ENCODE assay signal across 18 mouse cellular contexts in genomic region chr14:121492328-121492727, GRCm38 (mm10). TPM values are rescaled to one million over a fixed set of nuclear protein-coding genes. Genes with fewer than 3 reads are reported as not detected.
A peak's percentile ranks its signal among the peaks of the same experiment; 100 is the strongest.
DNase-seq lines count a peak whose midpoint lies in the region; ATAC-seq lines count a peak whose summit lies in the region.
"Had no signal": no experiment of that assay in that cellular context is flagged by ENCODE, and none has a peak within 500 bp of the region (broad histone marks: within the 10 kb centered on the region; RNA-seq: fewer than 3 reads in every experiment).

No protein-coding gene starts in this region.

- 31% methylated on average over 8 of the region's 8 CpGs for WGBS in heart, embryonic 16.5 days
- WGBS in embryonic facial prominence, embryonic 10.5 days: 68% methylated on average over 8 of the region's 8 CpGs
- 40% methylated on average over 8 of the region's 8 CpGs for WGBS in limb, embryonic 13.5 days

- H3K9me3 ChIP-seq in heart, embryonic 16.5 days (replicated peaks; ENCODE audit: control insufficient read depth, low read length): no peaks in the 10 kb centered on the region
- H3K9me3 ChIP-seq in embryonic facial prominence, embryonic 10.5 days: no peaks in the 10 kb centered on the region
- H3K9me3 ChIP-seq in limb, embryonic 13.5 days: no peaks in the 10 kb centered on the region
- H3K9me3 ChIP-seq: hindbrain, embryonic 13.5 days had no signal

- 0 out of 2 replicates have a peak overlapping the region, but pooled peaks have one; percentile 6 for H3K9ac ChIP-seq in heart, embryonic 16.5 days (ENCODE audit: low read length)
- 0 out of 2 replicates have a peak overlapping the region, but pooled peaks have one; percentile 25 for H3K9ac ChIP-seq in limb, embryonic 13.5 days
- H3K9ac ChIP-seq: hindbrain, embryonic 13.5 days had no signal

- peak overlapping the region; percentile 37; the same call in 1 of the 2 replicates for H3K4me2 ChIP-seq in heart, embryonic 16.5 days (ENCODE audit: low read depth, low read length)
- peak overlapping the region; percentile 21 for H3K4me2 ChIP-seq in limb, embryonic 13.5 days (replicated peaks)
- H3K4me2 ChIP-seq: hindbrain, embryonic 13.5 days had no signal

- no peak overlapping the region for H3K27ac ChIP-seq in heart, embryonic 16.5 days (ENCODE audit: low read length)
- no peak overlapping the region for H3K27ac ChIP-seq in embryonic facial prominence, embryonic 10.5 days (replicated peaks)
- H3K27ac ChIP-seq in limb, embryonic 13.5 days: no peak overlapping the region
- H3K27ac ChIP-seq: gastrocnemius, adult 2 months; hindbrain, embryonic 13.5 days had no signal

- no peak overlapping the region for H3K4me3 ChIP-seq in heart, embryonic 16.5 days (ENCODE audit: low read length)
- no peak overlapping the region for H3K4me3 ChIP-seq in embryonic facial prominence, embryonic 10.5 days
- no peak overlapping the region for H3K4me3 ChIP-seq in limb, embryonic 13.5 days
- H3K4me3 ChIP-seq: gastrocnemius, adult 2 months; hindbrain, embryonic 13.5 days had no signal

- H3K36me3 ChIP-seq in heart, embryonic 16.5 days (ENCODE audit: control insufficient read depth, insufficient read depth): no peaks in the 10 kb centered on the region
- H3K36me3 ChIP-seq in embryonic facial prominence, embryonic 10.5 days (replicated peaks): no peaks in the 10 kb centered on the region
- no peaks in the 10 kb centered on the region for H3K36me3 ChIP-seq in limb, embryonic 13.5 days
- H3K36me3 ChIP-seq: hindbrain, embryonic 13.5 days had no signal

- peaks cover 15% of the 10 kb centered on the region for H3K4me1 ChIP-seq in heart, embryonic 16.5 days (ENCODE audit: control insufficient read depth, insufficient read depth, low read length)
- peaks cover 12% of the 10 kb centered on the region for H3K4me1 ChIP-seq in embryonic facial prominence, embryonic 10.5 days
- peaks cover 17% of the 10 kb centered on the region for H3K4me1 ChIP-seq in limb, embryonic 13.5 days

- peak; percentile 42; the same call in 1 of the 2 replicates for ATAC-seq in heart, embryonic 16.5 days (replicated peaks; ENCODE audit: extremely low read depth, insufficient read depth, low FRiP score)
- peak; percentile 48; the same call in 1 of the 2 replicates for ATAC-seq in limb, embryonic 13.5 days (ENCODE audit: low FRiP score, low read depth)
- ATAC-seq in erythroblast, adult 5-6 weeks (replicated peaks; ENCODE audit: low FRiP score, poor library complexity, severe bottlenecking): no peak

- no peaks in the 10 kb centered on the region for H3K27me3 ChIP-seq in heart, embryonic 16.5 days (ENCODE audit: control insufficient read depth, insufficient read depth, low read length)
- no peaks in the 10 kb centered on the region for H3K27me3 ChIP-seq in embryonic facial prominence, embryonic 10.5 days (replicated peaks; ENCODE audit: low read depth, poor library complexity, severe bottlenecking)
- peaks cover 6% of the 10 kb centered on the region; the same call in 1 of the 2 replicates for H3K27me3 ChIP-seq in limb, embryonic 13.5 days
- H3K27me3 ChIP-seq: hindbrain, embryonic 13.5 days had no signal

- no peak for DNase-seq in heart, adult 9 months (ENCODE audit: low spot score in 2 of 2)
- peak; percentile 13 for DNase-seq in embryonic facial prominence, embryonic 10.5 days (ENCODE audit: low spot score)
- DNase-seq in kidney, adult 18-20 months: peak; percentile 19
- DNase-seq in spleen, postnatal 36 days (ENCODE audit: low spot score in 2 of 2): no peak
- DNase-seq: adrenal gland, postnatal 25 days; gastrocnemius, adult 2 months; layer of hippocampus, adult 9-11 months; lung, adult 18-20 months; right cerebral cortex, adult 18-20 months; thymus, postnatal 4 days had no signal

RNA-seq across cellular contexts. Expression of gene Slc15a1, which starts 12.7 kb away (rescaled TPM):
- polyA plus RNA-seq in heart, embryonic 16.5 days (2015; fragmentation: Nextera tagmentation; extraction: Ambion mirVana): 0.17 and 0.89 TPM in 2 replicates
- polyA plus RNA-seq in embryonic facial prominence, embryonic 10.5 days (2016; fragmentation: Nextera tagmentation; extraction: Ambion mirVana): 0.05 TPM in 1 of 2 replicates, not detected in the other
- polyA plus RNA-seq in limb, embryonic 13.5 days (2015; fragmentation: Nextera tagmentation; extraction: Ambion mirVana): not detected in 2 replicates
- total RNA-seq in erythroblast, adult 5-6 weeks (2015; ENCODE audit: low replicate concordance): not detected in 2 replicates
- not detected in 2 replicates for total RNA-seq in erythroblast, adult 5-6 weeks (2017; ENCODE audit: low replicate concordance)
- total RNA-seq: adrenal gland, postnatal 25 days; gastrocnemius, adult 2 months; left cerebral cortex, postnatal 36 days; megakaryocyte, adult 5-6 weeks had no signal
- polyA plus RNA-seq: forebrain, embryonic 11.5 days; hindbrain, embryonic 13.5 days; neural tube, embryonic 11.5 days had no signal

Comparison
In these comparisons a context has a peak if more than half of its experiments do, and no peak if none do; other contexts are left out.
1. DNase-seq: peak in embryonic facial prominence, embryonic 10.5 days (single experiment) and kidney, adult 18-20 months (single experiment); none in heart, adult 9 months (0 of 2) and spleen, postnatal 36 days (0 of 2).